Mouse (Mus musculus) kidney, postnatal 0 days (tissue): ENCODE measurements around the gene Mblac1. TPM values are rescaled to one million over a fixed set of nuclear protein-coding genes. Genes with fewer than 3 reads are reported as not detected.
"Not testable (repeated sequence)": the region's sequence is repeated elsewhere in the genome, so short reads cannot be mapped to it uniquely, and the experiment has no call there.

ENCODE experiments used
- ATAC-seq: fragments of 200-750 bp; cut with Nextera tagmentation; replicated peaks from 2 replicates; pipeline ENCODE4 v1.8.0; 2017; ENCODE audit warnings: low read depth, moderate number of reproducible peaks, moderate TSS enrichment, moderate library complexity; ENCODE audit not compliant: low FRiP score
- DNase-seq: peaks from one replicate; pipeline ENCODE4 v3.0.0-alpha.2; 2016; ENCODE audit warnings: low spot score
- H3K27ac ChIP-seq: fragments of 300-500 bp; sonication (generic); 2 replicates; pipeline ENCODE4 v1.5.1; 2014; ENCODE audit warnings: mild to moderate bottlenecking
- H3K27me3 ChIP-seq: fragments of 300-500 bp; sonication (generic); 2 replicates; pipeline ENCODE4 v1.6.1; 2014; ENCODE audit warnings: low read length, mixed read lengths; ENCODE audit not compliant: insufficient read depth
- H3K36me3 ChIP-seq: fragments of 300-500 bp; sonication (generic); 2 replicates; pipeline ENCODE4 v1.6.1; 2014; ENCODE audit warnings: low read length, mixed read lengths; ENCODE audit not compliant: insufficient read depth
- H3K4me1 ChIP-seq: fragments of 300-500 bp; sonication (generic); replicated peaks from 2 replicates; pipeline ENCODE4 v1.6.1; 2014; ENCODE audit warnings: antibody characterized with exemption, low read length, mixed read lengths; ENCODE audit not compliant: insufficient read depth
- H3K4me2 ChIP-seq: fragments of 300-500 bp; sonication (generic); 2 replicates; pipeline ENCODE4 v1.6.1; 2014; ENCODE audit warnings: mild to moderate bottlenecking, low read length, moderate library complexity, mixed read lengths
- H3K4me3 ChIP-seq: fragments of 300-500 bp; sonication (generic); replicated peaks from 2 replicates; pipeline ENCODE4 v1.5.1; 2014; ENCODE audit warnings: low read depth, low read length
- H3K9ac ChIP-seq: fragments of 300-500 bp; sonication (generic); 2 replicates; pipeline ENCODE4 v1.6.1; 2014; ENCODE audit warnings: low read depth, low read length
- H3K9me3 ChIP-seq: fragments of 300-500 bp; sonication (generic); replicated peaks from 2 replicates; pipeline ENCODE4 v1.6.1; 2016; ENCODE audit warnings: low read length, inconsistent platforms, mixed read lengths
- CTCF ChIP-seq: IDR thresholded peaks from 2 replicates; pipeline ENCODE4 v1.5.1; 2016; ENCODE audit warnings: antibody characterized with exemption, low read depth, mild to moderate bottlenecking, moderate library complexity
- WGBS: fragments of 180-500 bp; shearing (Covaris S2); extraction: QIAGEN DNeasy Blood & Tissue Kit; methylation state at CpG from one replicate; pipeline ENCODE4 v1.1.7; 2014; 5-methylcytosine and 5-hydroxymethylcytosine counted together
- polyA plus RNA-seq: library from polyadenylated mRNA; unstranded; fragments of >200 nt; fragmentation: Nextera tagmentation; extraction: Ambion mirVana; gene quantifications from 2 replicates; pipeline ENCODE4 v1.2.1, GENCODE M21; 2015

The Mblac1 gene
- polyA plus RNA-seq, 1 experiment from 2014 or later, result 12.8 TPM

DNA sequence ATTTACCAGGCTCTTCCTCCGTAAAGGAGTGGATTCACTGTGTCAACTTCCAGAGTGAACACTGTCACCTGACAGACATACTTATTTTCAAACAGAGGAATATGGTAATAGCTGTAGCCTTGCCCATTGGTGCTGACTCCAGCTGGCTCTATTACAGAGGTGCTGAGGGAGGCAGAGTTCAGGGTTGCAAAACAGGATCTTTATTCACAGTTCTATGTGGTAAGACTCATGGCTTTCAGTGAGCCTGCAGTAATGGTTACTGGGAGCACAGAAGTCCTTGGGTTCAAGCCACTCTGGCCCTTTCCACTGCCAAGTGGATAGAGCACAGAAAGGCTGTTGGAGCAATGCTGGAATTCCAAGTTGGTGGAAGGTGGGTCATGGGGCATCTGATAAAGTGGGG is 13.1 kb downstream of the Mblac1 start:
- Histone ChIP-seq H3K9ac (no peak overlapping the region), H3K9me3 (no peaks in the 10 kb centered on the region), H3K27me3 (no peaks in the 10 kb centered on the region), H3K27ac (no peak overlapping the region), H3K4me2 (no peak overlapping the region), H3K36me3 (no peaks in the 10 kb centered on the region), H3K4me3 (no peak overlapping the region), H3K4me1 (no peaks in the 10 kb centered on the region)
- TF ChIP-seq CTCF, result no peak
- ATAC-seq (no peak), DNase-seq (no peak)
- 87% methylated on average over 1 of the region's 1 CpGs for WGBS

DNA sequence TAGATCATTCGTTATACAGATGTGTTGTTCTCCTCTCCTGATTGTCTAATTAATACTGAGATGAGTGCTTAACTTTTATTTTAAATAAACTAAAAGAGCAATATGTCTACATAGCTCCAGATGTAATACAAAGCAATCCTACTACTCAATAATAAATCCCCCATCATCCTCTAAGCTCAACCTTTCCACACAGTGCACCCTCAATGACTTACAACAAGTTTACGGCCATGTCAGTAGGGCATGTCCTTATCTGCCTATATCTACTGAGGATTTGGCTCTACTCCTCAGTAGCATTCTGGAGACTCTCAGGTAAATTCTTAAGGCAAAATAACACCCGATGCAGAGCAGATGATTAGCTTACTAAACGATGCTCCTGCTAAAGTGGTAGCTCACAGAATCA is 13.8 kb downstream of the Mblac1 start:
- Histone ChIP-seq H3K27ac (no peak overlapping the region), H3K4me2 (no peak overlapping the region), H3K4me3 (no peak overlapping the region), H3K27me3 (no peaks in the 10 kb centered on the region), H3K9me3 (no peaks in the 10 kb centered on the region), H3K4me1 (no peaks in the 10 kb centered on the region), H3K9ac (no peak overlapping the region), H3K36me3 (no peaks in the 10 kb centered on the region)
- DNase-seq (no peak), ATAC-seq (no peak)
- 85% methylated on average over 4 of the region's 4 CpGs for WGBS
- TF ChIP-seq CTCF, result no peak

DNA sequence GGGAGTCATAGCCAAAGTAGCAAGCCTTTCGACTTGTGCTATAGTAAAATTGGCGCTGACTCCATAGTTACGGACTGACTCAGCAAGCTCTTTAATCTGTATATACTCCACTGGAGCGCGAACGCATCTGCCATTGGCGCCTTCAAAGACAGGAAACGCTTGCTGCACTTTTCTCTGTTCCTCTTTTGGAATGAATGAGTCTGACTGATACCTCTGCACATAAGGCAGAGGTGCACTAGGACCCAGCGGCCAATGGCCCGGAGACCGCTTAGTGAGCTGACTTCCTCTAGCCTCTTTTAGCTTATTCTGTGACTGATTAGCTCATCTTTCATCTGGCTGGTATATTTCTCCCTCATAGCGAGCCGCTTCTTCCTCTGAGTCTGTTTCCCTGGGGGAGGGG is 22.5 kb downstream of the Mblac1 start:
- not testable (repeated sequence) for H3K36me3 ChIP-seq, H3K27me3 ChIP-seq, H3K9me3 ChIP-seq, H3K9ac ChIP-seq, H3K27ac ChIP-seq, DNase-seq, H3K4me3 ChIP-seq, ATAC-seq, H3K4me2 ChIP-seq, H3K4me1 ChIP-seq
- 96% methylated on average over 13 of the region's 13 CpGs for WGBS

DNA sequence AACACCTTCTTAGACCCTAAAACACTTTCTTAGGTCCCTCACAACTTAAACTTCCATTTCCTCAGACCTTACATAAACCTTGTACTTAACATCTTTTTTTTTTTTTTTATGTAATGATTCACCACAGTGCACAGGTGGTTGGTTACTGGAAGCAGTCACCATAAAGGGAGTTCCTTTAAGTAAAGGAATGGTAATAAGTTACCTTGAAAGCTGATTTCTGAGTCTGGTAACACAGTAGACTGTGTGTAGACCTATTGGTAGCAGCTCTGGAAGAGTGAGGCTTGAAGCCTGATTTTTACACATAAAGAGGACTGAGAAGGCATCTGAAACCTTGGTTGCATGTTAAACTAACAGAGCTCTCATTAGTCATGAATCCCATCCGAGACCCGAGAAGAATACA is 25.8 kb downstream of the Mblac1 start:
- 0% methylated on average over 2 of the region's 2 CpGs for WGBS
- ATAC-seq (peak; percentile 71; the same call in 1 of the 2 replicates), DNase-seq (peak; percentile 14)
- H3K27me3 ChIP-seq, result no peaks in the 10 kb centered on the region
- no peak overlapping the region for H3K9ac ChIP-seq
- no peaks in the 10 kb centered on the region for H3K4me1 ChIP-seq
- H3K9me3 ChIP-seq, result no peaks in the 10 kb centered on the region
- no peak overlapping the region for H3K4me3 ChIP-seq
- no peak for TF ChIP-seq CTCF
- no peaks in the 10 kb centered on the region for H3K36me3 ChIP-seq
- peak overlapping the region; percentile 65 for H3K27ac ChIP-seq
- H3K4me2 ChIP-seq, result no peak overlapping the region

DNA sequence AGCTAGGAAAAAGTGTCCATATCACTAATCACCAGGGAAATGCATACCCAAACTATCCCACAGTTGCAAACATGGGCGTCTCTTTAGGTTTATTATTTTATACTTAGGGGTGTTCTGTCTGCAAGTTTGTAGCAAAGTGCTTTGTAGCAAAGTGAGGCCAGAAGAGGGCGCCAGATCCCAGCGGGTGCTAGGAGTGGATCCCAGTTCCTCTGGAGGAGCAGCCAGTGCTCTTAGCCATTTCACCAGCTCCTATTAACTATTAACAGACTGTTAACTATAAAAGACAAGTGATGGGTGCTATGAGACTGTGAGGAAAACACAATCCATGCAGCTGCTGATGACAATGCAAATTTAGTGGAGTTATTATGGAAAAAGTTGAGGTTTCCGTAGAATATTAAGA is 28.0 kb downstream of the Mblac1 start:
- peak; percentile 80 for ATAC-seq
- H3K36me3 ChIP-seq, result no peaks in the 10 kb centered on the region

DNA sequence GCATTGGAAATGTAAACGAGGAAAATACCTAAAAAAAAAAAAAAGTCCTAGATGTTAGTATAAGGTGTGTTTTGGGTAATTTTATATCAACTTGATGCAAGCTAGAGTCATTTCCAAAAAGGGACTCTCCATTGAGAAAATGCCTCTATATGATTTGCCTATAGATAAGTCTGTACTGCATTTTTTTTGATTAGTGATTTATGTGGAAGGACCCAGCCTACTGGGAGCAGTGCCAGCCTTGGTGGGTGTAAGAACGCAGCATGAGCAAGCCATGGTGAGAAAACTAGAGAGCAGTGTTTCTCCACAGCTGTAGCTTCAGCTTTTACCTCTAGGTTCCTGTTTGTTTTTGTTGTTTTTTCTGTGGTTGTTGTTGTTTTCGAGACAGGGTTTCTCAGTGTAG is 29.2 kb downstream of the Mblac1 start:
- Histone ChIP-seq H3K36me3 (no peaks in the 10 kb centered on the region), H3K4me2 (no peak overlapping the region), H3K9me3 (no peaks in the 10 kb centered on the region), H3K27me3 (no peaks in the 10 kb centered on the region), H3K27ac (no peak overlapping the region), H3K9ac (no peak overlapping the region), H3K4me3 (no peak overlapping the region), H3K4me1 (no peaks in the 10 kb centered on the region)
- TF ChIP-seq CTCF, result no peak
- WGBS, result 58% methylated on average over 3 of the region's 3 CpGs
- no peak for ATAC-seq
- no peak for DNase-seq

More for the DNA sequence above, 28.0 kb downstream of the Mblac1 start:
- TF ChIP-seq CTCF, result peak; percentile 93
- H3K27me3 ChIP-seq, result no peaks in the 10 kb centered on the region
- no peak overlapping the region for H3K4me3 ChIP-seq
- H3K4me1 ChIP-seq, result no peaks in the 10 kb centered on the region
- no peaks in the 10 kb centered on the region for H3K9me3 ChIP-seq
- H3K9ac ChIP-seq, result no peak overlapping the region
- no peak overlapping the region for H3K4me2 ChIP-seq
- DNase-seq, result peak; percentile 89
- no peak overlapping the region for H3K27ac ChIP-seq
- WGBS, result 20% methylated on average over 4 of the region's 4 CpGs

DNA sequence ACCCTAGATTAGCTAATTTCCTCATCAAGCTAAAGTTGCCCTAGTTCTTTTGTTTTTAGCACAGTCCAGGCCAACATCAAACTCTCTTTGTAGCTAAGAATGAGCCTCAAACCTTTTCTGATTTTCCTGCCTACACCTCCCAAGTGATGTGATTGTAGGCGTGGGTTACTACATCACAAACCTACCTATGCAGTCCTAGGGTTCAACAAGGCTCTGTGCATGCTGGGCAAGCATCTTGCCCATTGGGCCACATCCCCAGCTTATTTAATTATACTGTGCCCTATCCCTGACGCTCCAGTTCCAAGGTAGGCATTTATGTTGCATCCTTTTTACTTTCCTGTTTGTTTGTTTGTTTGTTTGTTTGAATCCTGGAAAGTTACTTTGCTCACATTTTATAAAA is 31.6 kb downstream of the Mblac1 start, which contains the start of gene Nxpe5:
TSS of gene Nxpe5 (plus strand) at position 199 of the 400 bp plus-strand sequence.
- H3K27me3 ChIP-seq, result no peaks in the 10 kb centered on the region
- H3K9ac ChIP-seq, result no peak within 1 kb of the TSS
- no peak for DNase-seq
- H3K36me3 ChIP-seq, result no peaks in the 10 kb centered on the region
- H3K4me2 ChIP-seq, result no peak within 1 kb of the TSS
- H3K9me3 ChIP-seq, result no peaks in the 10 kb centered on the region
- ATAC-seq, result no peak
- H3K4me3 ChIP-seq, result no peak within 1 kb of the TSS
- H3K27ac ChIP-seq, result no peak within 1 kb of the TSS
- TF ChIP-seq CTCF, result no peak
- no peaks in the 10 kb centered on the region for H3K4me1 ChIP-seq
- 65% methylated on average over 2 of the region's 2 CpGs for WGBS
